Mouse (Mus musculus): ENCODE results near the gene Adprhl2. TPM values are rescaled to one million over a fixed set of nuclear protein-coding genes. Genes with fewer than 3 reads are reported as not detected.

Gene Adprhl2
- 78.6 and 86.1 TPM in 2 replicates for polyA plus RNA-seq (2015; fragmentation: Nextera tagmentation; extraction: Ambion mirVana)

GRCm38 (mm10) chr4:126321111-126321853 is at the start of gene Adprhl2:
Adprhl2 (minus strand) TSS chr4:126321703.
- ATAC-seq (ENCODE audit: low FRiP score, low read depth), result peak; percentile 85
- H3K9me3 ChIP-seq, result no peaks in the 10 kb centered on the region
- peaks cover 17% of the 10 kb centered on the region for H3K36me3 ChIP-seq
- H3K27me3 ChIP-seq, result peaks cover 8% of the 10 kb centered on the region; the same call in 1 of the 2 replicates
- H3K27ac ChIP-seq (replicated peaks), result peak within 1 kb of the TSS; percentile 90
- H3K4me3 ChIP-seq, result peak within 1 kb of the TSS; percentile 70
- WGBS, result under 1% methylated on average over 80 of the region's 80 CpGs
- peaks cover 27% of the 10 kb centered on the region for H3K4me1 ChIP-seq (replicated peaks)
- H3K4me2 ChIP-seq, result peak within 1 kb of the TSS; percentile 58
- H3K9ac ChIP-seq, result peak within 1 kb of the TSS; percentile 72

- H3K9ac ChIP-seq, result no peak overlapping the region
- H3K4me3 ChIP-seq, result no peak overlapping the region
- H3K27me3 ChIP-seq, result no peaks in the 10 kb centered on the region
- no peaks in the 10 kb centered on the region for H3K9me3 ChIP-seq
- H3K27ac ChIP-seq (replicated peaks), result no peak overlapping the region
- H3K4me1 ChIP-seq (replicated peaks), result no peaks in the 10 kb centered on the region
- no peak for ATAC-seq (ENCODE audit: low FRiP score, low read depth)
- WGBS, result 95% methylated on average over 1 of the region's 1 CpGs
- H3K36me3 ChIP-seq, result peaks cover 34% of the 10 kb centered on the region
- H3K4me2 ChIP-seq, result no peak overlapping the region
Measured at GRCm38 (mm10) chr4:126360069-126360468, 38.6 kb upstream of the Adprhl2 start.

- no peak overlapping the region for H3K9ac ChIP-seq
- H3K9me3 ChIP-seq, result no peaks in the 10 kb centered on the region
- no peak overlapping the region for H3K27ac ChIP-seq (replicated peaks)
- 82% methylated on average over 4 of the region's 4 CpGs for WGBS
- no peak overlapping the region for H3K4me2 ChIP-seq
- ATAC-seq (ENCODE audit: low FRiP score, low read depth), result no peak
- H3K4me1 ChIP-seq (replicated peaks), result no peaks in the 10 kb centered on the region
- no peaks in the 10 kb centered on the region for H3K27me3 ChIP-seq
- no peak overlapping the region for H3K4me3 ChIP-seq
- H3K36me3 ChIP-seq, result peaks cover 27% of the 10 kb centered on the region
Measured at GRCm38 (mm10) chr4:126343451-126343850, 21.9 kb upstream of the Adprhl2 start.

GRCm38 (mm10) chr4:126339461-126339860 is 18.0 kb upstream of the Adprhl2 start:
- no peak for ATAC-seq (ENCODE audit: low FRiP score, low read depth)
- Histone ChIP-seq H3K27me3 (no peaks in the 10 kb centered on the region), H3K4me2 (no peak overlapping the region), H3K9ac (no peak overlapping the region), H3K27ac (replicated peaks) (no peak overlapping the region), H3K36me3 (peaks cover 4% of the 10 kb centered on the region; the same call in 1 of the 2 replicates), H3K4me1 (replicated peaks) (no peaks in the 10 kb centered on the region), H3K9me3 (no peaks in the 10 kb centered on the region), H3K4me3 (no peak overlapping the region)
- 64% methylated on average over 4 of the region's 4 CpGs for WGBS

- H3K4me2 ChIP-seq, result no peak overlapping the region
- H3K4me1 ChIP-seq (replicated peaks), result no peaks in the 10 kb centered on the region
- H3K27ac ChIP-seq (replicated peaks), result no peak overlapping the region
- H3K9ac ChIP-seq, result no peak overlapping the region
- no peaks in the 10 kb centered on the region for H3K9me3 ChIP-seq
- ATAC-seq (ENCODE audit: low FRiP score, low read depth), result no peak
- H3K36me3 ChIP-seq, result no peaks in the 10 kb centered on the region; the same call in 1 of the 2 replicates
- no peaks in the 10 kb centered on the region for H3K27me3 ChIP-seq
- WGBS, result 53% methylated on average over 3 of the region's 3 CpGs
- H3K4me3 ChIP-seq, result no peak overlapping the region
Measured at GRCm38 (mm10) chr4:126332358-126332757, 10.9 kb upstream of the Adprhl2 start.

- no peak for ATAC-seq (ENCODE audit: low FRiP score, low read depth)
- Histone ChIP-seq H3K9me3 (no peaks in the 10 kb centered on the region), H3K4me1 (replicated peaks) (no peaks in the 10 kb centered on the region), H3K36me3 (no peaks in the 10 kb centered on the region; the same call in 1 of the 2 replicates), H3K27me3 (no peaks in the 10 kb centered on the region), H3K4me2 (no peak overlapping the region), H3K27ac (replicated peaks) (no peak overlapping the region), H3K9ac (no peak overlapping the region), H3K4me3 (no peak overlapping the region)
- 81% methylated on average over 1 of the region's 1 CpGs for WGBS
Measured at GRCm38 (mm10) chr4:126331751-126332150, 10.2 kb upstream of the Adprhl2 start.

GRCm38 (mm10) chr4:126330295-126330694 is 8.8 kb upstream of the Adprhl2 start:
- Histone ChIP-seq H3K4me3 (no peak overlapping the region), H3K4me2 (no peak overlapping the region), H3K27me3 (no peaks in the 10 kb centered on the region), H3K9me3 (no peaks in the 10 kb centered on the region), H3K9ac (no peak overlapping the region), H3K36me3 (no peaks in the 10 kb centered on the region; the same call in 1 of the 2 replicates), H3K4me1 (replicated peaks) (peaks cover 4% of the 10 kb centered on the region), H3K27ac (replicated peaks) (no peak overlapping the region)
- WGBS, result 95% methylated on average over 4 of the region's 4 CpGs
- ATAC-seq (ENCODE audit: low FRiP score, low read depth), result no peak

GRCm38 (mm10) chr4:126326036-126326435 is 4.5 kb upstream of the Adprhl2 start:
- Histone ChIP-seq H3K9ac (no peak overlapping the region), H3K27ac (replicated peaks) (no peak overlapping the region), H3K4me3 (no peak overlapping the region), H3K9me3 (no peaks in the 10 kb centered on the region), H3K4me2 (no peak overlapping the region), H3K4me1 (replicated peaks) (peaks cover 13% of the 10 kb centered on the region), H3K27me3 (peaks cover 8% of the 10 kb centered on the region; the same call in 1 of the 2 replicates), H3K36me3 (no peaks in the 10 kb centered on the region)
- WGBS, result 32% methylated on average over 6 of the region's 6 CpGs
- no peak for ATAC-seq (ENCODE audit: low FRiP score, low read depth)

GRCm38 (mm10) chr4:126325281-126325861 is 3.9 kb upstream of the Adprhl2 start, which contains the start of gene Tekt2:
Tekt2 (minus strand) TSS chr4:126325688.
- peak within 1 kb of the TSS; percentile 2; the same call in 1 of the 2 replicates for H3K27ac ChIP-seq (replicated peaks)
- peak within 1 kb of the TSS; percentile 34 for H3K4me2 ChIP-seq
- H3K4me1 ChIP-seq (replicated peaks), result peaks cover 18% of the 10 kb centered on the region
- no peaks in the 10 kb centered on the region for H3K36me3 ChIP-seq
- no peak for ATAC-seq (ENCODE audit: low FRiP score, low read depth)
- WGBS, result 14% methylated on average over 23 of the region's 23 CpGs
- peaks cover 8% of the 10 kb centered on the region; the same call in 1 of the 2 replicates for H3K27me3 ChIP-seq
- no peak within 1 kb of the TSS for H3K9ac ChIP-seq
- H3K4me3 ChIP-seq, result no peak within 1 kb of the TSS
- H3K9me3 ChIP-seq, result no peaks in the 10 kb centered on the region

- ATAC-seq (ENCODE audit: low FRiP score, low read depth), result no peak
- 25% methylated on average over 13 of the region's 13 CpGs for WGBS
- Histone ChIP-seq H3K27ac (replicated peaks) (peak overlapping the region; percentile 2; the same call in 1 of the 2 replicates), H3K36me3 (no peaks in the 10 kb centered on the region), H3K9me3 (no peaks in the 10 kb centered on the region), H3K9ac (no peak overlapping the region), H3K4me1 (replicated peaks) (peaks cover 23% of the 10 kb centered on the region), H3K4me2 (peak overlapping the region; percentile 34), H3K27me3 (peaks cover 8% of the 10 kb centered on the region; the same call in 1 of the 2 replicates), H3K4me3 (no peak overlapping the region)
Measured at GRCm38 (mm10) chr4:126324861-126325260, 3.4 kb upstream of the Adprhl2 start.

GRCm38 (mm10) chr4:126322646-126323045 is 1.1 kb upstream of the Adprhl2 start:
- Histone ChIP-seq H3K4me1 (replicated peaks) (peaks cover 27% of the 10 kb centered on the region), H3K9me3 (no peaks in the 10 kb centered on the region), H3K9ac (no peak overlapping the region), H3K4me2 (no peak overlapping the region), H3K4me3 (no peak overlapping the region), H3K27me3 (peaks cover 8% of the 10 kb centered on the region; the same call in 1 of the 2 replicates), H3K36me3 (peaks cover 5% of the 10 kb centered on the region; the same call in 1 of the 2 replicates), H3K27ac (replicated peaks) (no peak overlapping the region)
- ATAC-seq (ENCODE audit: low FRiP score, low read depth), result no peak
- 94% methylated on average over 13 of the region's 13 CpGs for WGBS

Data from hindbrain, embryonic 15.5 days (tissue).